Mouse (Mus musculus) stomach, postnatal 0 days (tissue): ENCODE measurements around the gene Smg9.

Source experiments
- CTCF ChIP-seq: IDR thresholded peaks from 2 replicates; pipeline ENCODE4 v1.5.1; 2016; ENCODE audit warnings: antibody characterized with exemption, low read depth, mild to moderate bottlenecking, moderate library complexity
- EP300 ChIP-seq: optimal IDR thresholded peaks from 2 replicates; pipeline ENCODE3; 2016; ENCODE audit warnings: antibody characterized with exemption

- no peak for TF ChIP-seq CTCF
- TF ChIP-seq EP300: no peak
These were observed 32.4 kb upstream of the Smg9 start for GRCm38 (mm10) chr7:24366716-24367632.
